Mouse (Mus musculus): ENCODE data around the gene Ttc22. TPM values are rescaled to one million over a fixed set of nuclear protein-coding genes. Genes with fewer than 3 reads are reported as not detected.
A peak's percentile ranks its signal among the peaks of the same experiment; 100 is the strongest.

Gene Ttc22
- polyA plus RNA-seq, 1 experiment, result not detected

DNA sequence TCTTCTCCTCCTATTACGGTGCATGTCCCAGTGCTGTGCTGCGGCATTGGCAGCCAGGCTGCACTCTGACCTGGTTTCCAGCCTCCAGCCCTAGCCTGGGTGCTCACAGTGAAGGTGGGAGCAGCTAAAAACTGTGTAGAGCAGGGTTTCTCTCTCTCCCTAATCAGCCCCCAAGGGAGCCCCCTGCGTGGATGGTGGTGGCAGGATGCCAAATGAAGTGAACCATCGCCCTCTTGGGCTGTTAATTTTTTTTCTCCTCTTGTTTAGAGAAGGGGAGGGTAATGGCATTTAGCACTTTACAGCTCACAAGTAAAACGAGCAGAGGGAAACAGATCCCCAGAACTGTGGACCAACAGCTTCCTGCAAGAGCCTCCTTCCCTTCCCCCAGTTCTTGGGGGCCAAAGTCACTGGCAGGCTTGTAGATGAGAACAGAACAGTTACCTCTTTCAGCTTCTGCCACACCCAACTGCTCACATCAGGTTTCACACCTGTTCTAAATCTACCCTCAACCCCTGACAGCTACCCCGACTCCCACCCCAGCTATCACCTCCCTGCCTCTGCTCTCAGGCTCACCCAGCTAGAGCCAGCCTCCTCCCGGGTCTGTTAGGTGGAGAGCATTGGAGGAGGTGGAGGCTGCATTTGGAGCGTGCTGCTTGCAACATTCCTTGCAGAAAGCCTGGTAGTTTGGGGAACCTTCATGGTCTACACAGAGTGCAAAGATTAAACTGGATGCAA, 21.4 kb downstream of the Ttc22 start:
- TF ChIP-seq GATA1 (IDR thresholded peaks at IDR 0.05; ENCODE audit: low read length) (no peak), TAL1 (IDR thresholded peaks at IDR 0.05; ENCODE audit: low read length) (no peak)
- no peak overlapping the region for H3K4me3 ChIP-seq (replicated peaks)
- H3K27me3 ChIP-seq (ENCODE audit: control insufficient read depth), result peaks cover 11% of the 10 kb centered on the region; the same call in 1 of the 2 replicates
- no peaks in the 10 kb centered on the region for H3K4me1 ChIP-seq (ENCODE audit: control insufficient read depth)
- H3K9me3 ChIP-seq (ENCODE audit: control insufficient read depth, low read length), result peaks cover 17% of the 10 kb centered on the region
- no peaks in the 10 kb centered on the region for H3K36me3 ChIP-seq (ENCODE audit: control insufficient read depth)

DNA sequence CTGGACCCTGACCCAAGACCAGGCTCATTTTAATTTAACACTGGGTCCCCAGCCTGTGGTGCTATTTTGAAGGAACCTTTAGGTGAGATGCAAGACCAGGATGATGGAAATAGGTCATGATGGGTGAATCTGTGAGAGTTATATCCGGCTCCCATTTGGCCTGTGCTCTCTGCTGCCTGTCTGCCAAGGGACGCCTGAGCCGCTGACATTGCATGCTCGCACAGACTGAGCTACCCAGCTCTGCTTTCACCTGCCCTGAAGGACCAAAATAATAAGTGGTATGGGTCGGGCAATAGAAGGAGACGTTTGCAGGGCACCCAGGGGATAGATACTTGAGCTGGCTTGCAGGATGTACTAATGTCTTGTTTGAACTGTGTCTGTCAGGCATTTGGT, 22.0 kb downstream of the Ttc22 start:
- Histone ChIP-seq H3K36me3 (ENCODE audit: control insufficient read depth) (no peaks in the 10 kb centered on the region), H3K4me1 (ENCODE audit: control insufficient read depth) (no peaks in the 10 kb centered on the region), H3K27me3 (ENCODE audit: control insufficient read depth) (peaks cover 7% of the 10 kb centered on the region; the same call in 1 of the 2 replicates), H3K9me3 (ENCODE audit: control insufficient read depth, low read length) (peaks cover 13% of the 10 kb centered on the region), H3K4me3 (replicated peaks) (no peak overlapping the region)
- TF ChIP-seq TAL1 (IDR thresholded peaks at IDR 0.05; ENCODE audit: low read length), result no peak
- no peak for TF ChIP-seq GATA1 (IDR thresholded peaks at IDR 0.05; ENCODE audit: low read length)

DNA sequence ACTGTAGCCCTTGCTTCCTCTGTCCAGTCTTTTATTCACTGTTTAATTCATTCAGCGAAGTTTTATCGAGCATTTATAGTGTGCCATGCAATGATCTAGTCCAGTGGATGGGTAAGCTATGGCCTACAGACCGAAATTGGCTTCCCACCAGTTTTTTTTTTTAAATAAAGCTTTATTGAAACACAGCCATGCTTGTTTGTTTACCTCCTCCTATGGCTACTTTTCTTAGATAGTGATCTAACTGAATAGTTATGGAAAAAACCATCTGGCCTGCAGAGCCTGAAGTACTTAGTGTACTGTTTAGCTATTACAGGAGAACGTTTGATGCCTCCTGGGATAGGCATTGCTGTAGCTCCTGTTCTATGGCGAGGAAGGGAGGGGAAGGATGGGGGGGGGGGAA, 23.6 kb downstream of the Ttc22 start:
- Histone ChIP-seq H3K36me3 (ENCODE audit: control insufficient read depth) (no peaks in the 10 kb centered on the region), H3K27me3 (ENCODE audit: control insufficient read depth) (peaks cover 7% of the 10 kb centered on the region; the same call in 1 of the 2 replicates), H3K4me1 (ENCODE audit: control insufficient read depth) (peaks cover 6% of the 10 kb centered on the region), H3K9me3 (ENCODE audit: control insufficient read depth, low read length) (peaks cover 11% of the 10 kb centered on the region), H3K4me3 (replicated peaks) (no peak overlapping the region)
- TF ChIP-seq GATA1 (IDR thresholded peaks at IDR 0.05; ENCODE audit: low read length), result no peak
- TF ChIP-seq TAL1 (IDR thresholded peaks at IDR 0.05; ENCODE audit: low read length), result no peak

DNA sequence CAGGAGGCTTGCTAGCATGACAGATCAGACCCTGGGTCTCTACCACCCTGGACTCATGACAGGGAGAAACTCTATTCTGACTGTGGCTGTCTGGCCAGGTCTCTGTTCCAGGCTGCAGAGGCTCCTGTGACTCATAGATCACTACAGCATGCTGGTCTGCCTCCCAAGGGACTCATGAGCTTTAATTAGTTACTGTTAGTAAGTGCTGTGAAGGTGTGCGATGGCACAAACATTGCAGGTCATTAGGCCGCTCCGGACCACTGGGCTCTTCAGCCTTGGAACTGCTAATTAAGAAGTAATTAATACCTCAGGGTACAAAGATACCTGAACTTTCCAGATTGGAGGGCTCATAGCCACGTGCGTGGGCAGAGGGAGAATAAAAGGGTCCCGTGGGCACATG, 24.9 kb downstream of the Ttc22 start:
- H3K4me1 ChIP-seq (ENCODE audit: control insufficient read depth), result peaks cover 20% of the 10 kb centered on the region
- no peaks in the 10 kb centered on the region for H3K36me3 ChIP-seq (ENCODE audit: control insufficient read depth)
- TF ChIP-seq GATA1 (IDR thresholded peaks at IDR 0.05; ENCODE audit: low read length) (no peak), TAL1 (IDR thresholded peaks at IDR 0.05; ENCODE audit: low read length) (no peak)
- peaks cover 7% of the 10 kb centered on the region; the same call in 1 of the 2 replicates for H3K27me3 ChIP-seq (ENCODE audit: control insufficient read depth)
- H3K9me3 ChIP-seq (ENCODE audit: control insufficient read depth, low read length), result 0 out of 2 replicates have a peak, but pooled peaks cover 2% of the 10 kb centered on the region
- no peak overlapping the region for H3K4me3 ChIP-seq (replicated peaks)

DNA sequence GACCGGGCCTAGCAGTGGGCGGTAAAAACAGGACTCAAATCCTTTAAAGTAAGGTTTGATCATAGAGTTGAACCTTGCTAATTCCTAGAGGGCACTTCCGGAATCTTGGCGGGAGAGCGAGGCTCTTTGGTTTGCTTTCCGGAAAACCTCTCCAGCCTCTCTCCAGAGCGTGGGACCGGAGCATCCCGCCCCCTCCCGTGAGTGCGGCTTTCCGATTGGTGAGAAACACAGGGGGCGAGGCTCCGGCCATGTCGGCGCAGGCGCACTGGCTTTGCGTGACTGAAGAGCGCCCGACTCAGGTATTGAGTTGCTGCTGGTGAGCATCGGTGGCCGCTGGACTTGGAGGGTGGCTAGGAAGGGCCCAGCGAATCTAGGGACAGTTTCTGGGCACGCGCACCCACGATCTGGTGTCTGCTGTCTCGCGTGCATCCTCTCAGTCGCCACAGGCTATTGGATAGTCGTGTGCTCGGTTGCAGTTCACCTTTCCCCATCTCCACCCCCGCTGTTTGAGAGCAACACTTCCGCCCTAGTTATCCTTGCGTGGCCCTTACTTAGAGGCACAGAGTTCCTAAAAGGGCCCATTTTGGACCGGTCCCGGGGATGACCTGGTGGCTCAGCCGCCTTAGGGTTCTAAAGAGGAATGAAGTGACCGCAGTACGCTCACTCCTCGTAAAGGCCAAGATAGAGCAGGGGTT, 28.7 kb downstream of the Ttc22 start, which contains the start of gene Pars2:
Gene Pars2, plus strand, starts transcription at position 237 of the 695 bp plus-strand sequence.
- no peak for TF ChIP-seq TAL1 (IDR thresholded peaks at IDR 0.05; ENCODE audit: low read length)
- TF ChIP-seq GATA1 (IDR thresholded peaks at IDR 0.05; ENCODE audit: low read length), result no peak
- H3K9me3 ChIP-seq (ENCODE audit: control insufficient read depth, low read length), result 0 out of 2 replicates have a peak, but pooled peaks cover 2% of the 10 kb centered on the region
- peaks cover 30% of the 10 kb centered on the region for H3K36me3 ChIP-seq (ENCODE audit: control insufficient read depth)
- H3K4me1 ChIP-seq (ENCODE audit: control insufficient read depth), result peaks cover 35% of the 10 kb centered on the region
- H3K4me3 ChIP-seq (replicated peaks), result peak within 1 kb of the TSS; percentile 69
- 0 out of 2 replicates have a peak, but pooled peaks cover 3% of the 10 kb centered on the region for H3K27me3 ChIP-seq (ENCODE audit: control insufficient read depth)

DNA sequence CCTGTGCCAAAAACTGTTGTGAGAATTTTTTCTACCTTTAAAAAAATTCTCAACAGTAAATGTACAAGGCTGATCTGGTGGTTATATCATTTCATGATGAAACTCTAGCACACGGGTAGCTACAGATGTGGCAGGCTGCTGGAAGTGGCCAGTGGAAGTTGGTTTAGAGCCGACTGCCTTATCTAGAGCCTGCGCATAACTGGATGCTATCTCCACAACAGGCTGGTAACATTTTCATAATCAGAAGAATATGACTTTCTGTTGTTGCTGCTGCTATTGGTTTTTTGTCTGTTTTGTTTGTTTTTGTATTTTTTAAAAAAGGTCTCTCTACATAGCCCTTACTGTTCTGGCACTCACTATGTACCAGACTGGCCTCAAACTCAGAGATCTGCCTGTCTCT, 30.3 kb downstream of the Ttc22 start:
- Histone ChIP-seq H3K27me3 (ENCODE audit: control insufficient read depth) (0 out of 2 replicates have a peak, but pooled peaks cover 3% of the 10 kb centered on the region), H3K4me3 (replicated peaks) (no peak overlapping the region), H3K4me1 (ENCODE audit: control insufficient read depth) (peaks cover 35% of the 10 kb centered on the region), H3K36me3 (ENCODE audit: control insufficient read depth) (peaks cover 35% of the 10 kb centered on the region), H3K9me3 (ENCODE audit: control insufficient read depth, low read length) (0 out of 2 replicates have a peak, but pooled peaks cover 2% of the 10 kb centered on the region)
- no peak for TF ChIP-seq GATA1 (IDR thresholded peaks at IDR 0.05; ENCODE audit: low read length)
- TF ChIP-seq TAL1 (IDR thresholded peaks at IDR 0.05; ENCODE audit: low read length), result no peak

DNA sequence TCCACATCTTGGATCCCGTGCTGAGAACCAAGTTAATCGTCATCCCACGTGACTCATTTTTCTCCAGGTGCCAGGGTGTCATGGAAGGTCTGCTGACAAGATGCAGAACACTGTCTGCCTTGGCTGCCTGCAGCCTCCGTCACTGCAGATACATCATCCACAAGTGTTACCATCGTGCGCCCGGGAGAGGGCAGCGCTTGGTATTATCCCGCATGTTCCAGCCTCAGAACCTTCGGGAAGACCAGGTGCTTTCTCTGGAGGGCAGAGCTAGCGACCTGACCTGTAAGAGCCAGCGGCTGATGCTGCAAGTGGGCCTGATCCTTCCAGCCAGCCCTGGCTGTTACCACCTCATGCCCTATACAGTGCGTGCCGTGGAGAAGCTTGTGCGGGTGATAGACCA, 30.8 kb downstream of the Ttc22 start:
- H3K36me3 ChIP-seq (ENCODE audit: control insufficient read depth), result peaks cover 37% of the 10 kb centered on the region
- TF ChIP-seq GATA1 (IDR thresholded peaks at IDR 0.05; ENCODE audit: low read length) (no peak), TAL1 (IDR thresholded peaks at IDR 0.05; ENCODE audit: low read length) (no peak)

DNA sequence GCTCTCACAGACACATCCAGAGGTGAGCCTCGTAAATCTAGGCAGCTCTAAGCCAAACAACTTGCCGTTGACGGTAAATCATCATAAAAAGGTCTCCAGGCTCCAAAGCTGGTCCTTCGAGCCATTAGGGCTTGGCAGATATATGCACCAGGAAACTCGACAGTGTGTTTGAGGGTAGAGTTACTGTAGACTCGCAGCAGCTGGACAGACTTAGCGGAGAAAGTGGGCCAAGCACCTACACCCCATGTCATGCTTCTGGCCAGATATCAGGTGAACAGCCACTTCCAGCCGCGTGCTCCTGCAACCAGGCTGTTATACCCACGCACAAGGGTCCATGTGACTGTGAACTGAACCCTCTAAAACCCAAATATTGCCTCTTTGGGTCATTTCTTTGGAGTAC, 33.4 kb downstream of the Ttc22 start:
- H3K9me3 ChIP-seq (ENCODE audit: control insufficient read depth, low read length), result no peaks in the 10 kb centered on the region
- peaks cover 30% of the 10 kb centered on the region for H3K4me1 ChIP-seq (ENCODE audit: control insufficient read depth)
- H3K36me3 ChIP-seq (ENCODE audit: control insufficient read depth), result peaks cover 60% of the 10 kb centered on the region
- H3K4me3 ChIP-seq (replicated peaks), result no peak overlapping the region
- TF ChIP-seq TAL1 (IDR thresholded peaks at IDR 0.05; ENCODE audit: low read length) (no peak), GATA1 (IDR thresholded peaks at IDR 0.05; ENCODE audit: low read length) (no peak)
- no peaks in the 10 kb centered on the region for H3K27me3 ChIP-seq (ENCODE audit: control insufficient read depth)

More for the DNA sequence above, 30.8 kb downstream of the Ttc22 start:
- H3K27me3 ChIP-seq (ENCODE audit: control insufficient read depth), result no peaks in the 10 kb centered on the region
- H3K9me3 ChIP-seq (ENCODE audit: control insufficient read depth, low read length), result 0 out of 2 replicates have a peak, but pooled peaks cover 2% of the 10 kb centered on the region
- H3K4me1 ChIP-seq (ENCODE audit: control insufficient read depth), result peaks cover 35% of the 10 kb centered on the region
- no peak overlapping the region for H3K4me3 ChIP-seq (replicated peaks)

DNA sequence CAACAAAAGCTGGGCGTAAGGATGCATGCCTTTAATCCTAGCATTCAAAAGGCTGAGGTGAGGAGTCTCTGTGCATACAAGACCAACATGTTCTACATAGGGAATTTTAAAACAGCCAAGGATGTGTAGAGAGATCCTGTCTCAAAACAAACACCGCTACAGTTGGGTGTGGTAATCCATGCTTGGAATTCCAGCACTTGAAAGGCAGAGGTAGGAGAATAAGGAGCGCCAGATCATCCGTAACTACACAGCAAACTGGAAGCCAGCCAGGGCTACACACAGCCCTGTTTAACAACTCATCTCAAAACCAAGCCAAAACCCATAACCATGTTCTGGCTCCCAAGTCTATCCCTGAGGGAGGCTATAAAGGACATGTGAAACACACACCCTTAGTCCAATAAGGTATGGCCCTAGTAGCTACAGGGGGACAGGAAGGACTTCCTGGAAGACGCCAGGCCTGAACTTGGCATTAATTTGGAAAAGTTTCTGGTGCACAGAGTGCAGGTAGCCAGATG, 41.8 kb downstream of the Ttc22 start:
- Histone ChIP-seq H3K4me3 (replicated peaks) (no peak overlapping the region), H3K36me3 (ENCODE audit: control insufficient read depth) (peaks cover 100% of the 10 kb centered on the region), H3K9me3 (ENCODE audit: control insufficient read depth, low read length) (no peaks in the 10 kb centered on the region), H3K27me3 (ENCODE audit: control insufficient read depth) (no peaks in the 10 kb centered on the region), H3K4me1 (ENCODE audit: control insufficient read depth) (no peaks in the 10 kb centered on the region)
- no peak for TF ChIP-seq TAL1 (IDR thresholded peaks at IDR 0.05; ENCODE audit: low read length)
- no peak for TF ChIP-seq GATA1 (IDR thresholded peaks at IDR 0.05; ENCODE audit: low read length)
